Mouse (Mus musculus) neural tube, embryonic 13.5 days (tissue): ENCODE results near the gene Olfr1031. TPM values are rescaled to one million over a fixed set of nuclear protein-coding genes. Genes with fewer than 3 reads are reported as not detected.
"Not testable (repeated sequence)": the region's sequence is repeated elsewhere in the genome, so short reads cannot be mapped to it uniquely, and the experiment has no call there.

Experiments used
- ATAC-seq: fragments of 200-750 bp; cut with Nextera tagmentation; 2 replicates; pipeline ENCODE4 v1.8.0; 2017; ENCODE audit warnings: low read depth, mild to moderate bottlenecking, moderate TSS enrichment, moderate library complexity
- H3K27ac ChIP-seq: fragments of 300-500 bp; sonication (generic); replicated peaks from 2 replicates; pipeline ENCODE4 v1.5.1; 2015; ENCODE audit warnings: moderate library complexity, mild to moderate bottlenecking, inconsistent platforms
- H3K27me3 ChIP-seq: fragments of 300-500 bp; sonication (generic); 2 replicates; pipeline ENCODE4 v1.6.1; 2015; ENCODE audit warnings: mild to moderate bottlenecking, inconsistent platforms
- H3K36me3 ChIP-seq: fragments of 300-500 bp; sonication (generic); 2 replicates; pipeline ENCODE4 v1.6.1; 2015; ENCODE audit warnings: mild to moderate bottlenecking, inconsistent platforms
- H3K4me1 ChIP-seq: fragments of 300-500 bp; sonication (generic); replicated peaks from 2 replicates; pipeline ENCODE4 v1.6.1; 2015; ENCODE audit warnings: inconsistent platforms
- H3K4me2 ChIP-seq: fragments of 300-500 bp; sonication (generic); 2 replicates; pipeline ENCODE4 v1.6.1; 2015; ENCODE audit warnings: inconsistent platforms, mild to moderate bottlenecking, moderate library complexity
- H3K4me3 ChIP-seq: fragments of 300-500 bp; sonication (generic); 2 replicates; pipeline ENCODE4 v1.5.1; 2015; ENCODE audit warnings: mild to moderate bottlenecking, inconsistent platforms
- H3K9ac ChIP-seq: fragments of 300-500 bp; sonication (generic); 2 replicates; pipeline ENCODE4 v1.6.1; 2015; ENCODE audit warnings: moderate library complexity, mild to moderate bottlenecking, inconsistent platforms
- H3K9me3 ChIP-seq: fragments of 300-500 bp; sonication (generic); 2 replicates; pipeline ENCODE4 v1.6.1; 2016; ENCODE audit warnings: inconsistent platforms
- WGBS: fragments of 180-500 bp; shearing (Covaris S2); methylation state at CpG from one replicate; pipeline ENCODE4 v1.1.7; 2015; 5-methylcytosine and 5-hydroxymethylcytosine counted together
- polyA plus RNA-seq: library from polyadenylated mRNA; unstranded; fragments of >200 nt; fragmentation: Nextera tagmentation; extraction: Ambion mirVana; gene quantifications from 2 replicates; pipeline ENCODE4 v1.2.1, GENCODE M21; 2015

The Olfr1031 gene
- polyA plus RNA-seq = not detected in 2 replicates

DNA sequence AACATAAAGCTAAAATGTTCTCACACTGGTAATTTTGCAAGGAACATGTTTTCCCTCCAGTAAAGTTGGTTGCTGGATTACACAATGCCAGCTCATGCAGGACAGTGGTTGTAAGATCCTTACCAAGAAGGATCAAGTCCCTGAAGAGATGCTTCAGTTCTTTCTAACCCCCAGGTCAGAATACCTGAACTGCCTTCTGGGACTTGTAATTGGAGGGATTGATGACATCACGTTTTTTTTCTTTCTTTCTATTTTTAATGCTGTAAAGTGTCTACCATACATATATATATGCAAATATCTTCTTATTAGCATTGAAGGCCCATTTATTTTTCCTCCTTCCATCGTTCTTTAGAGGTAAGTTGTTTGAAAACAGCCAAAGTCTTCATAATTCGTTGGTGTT, at the start of gene Olfr1031:
TSS of gene Olfr1031 (plus strand) at position 301 of the 400 bp plus-strand sequence.
- no peak within 1 kb of the TSS for H3K9ac ChIP-seq
- 59% methylated on average over 3 of the region's 3 CpGs for WGBS
- no peak within 1 kb of the TSS for H3K4me3 ChIP-seq
- H3K27me3 ChIP-seq = no peaks in the 10 kb centered on the region
- no peaks in the 10 kb centered on the region for H3K9me3 ChIP-seq
- H3K4me1 ChIP-seq = no peaks in the 10 kb centered on the region
- no peak for ATAC-seq
- no peak within 1 kb of the TSS for H3K4me2 ChIP-seq
- H3K36me3 ChIP-seq = no peaks in the 10 kb centered on the region
- H3K27ac ChIP-seq = no peak within 1 kb of the TSS

DNA sequence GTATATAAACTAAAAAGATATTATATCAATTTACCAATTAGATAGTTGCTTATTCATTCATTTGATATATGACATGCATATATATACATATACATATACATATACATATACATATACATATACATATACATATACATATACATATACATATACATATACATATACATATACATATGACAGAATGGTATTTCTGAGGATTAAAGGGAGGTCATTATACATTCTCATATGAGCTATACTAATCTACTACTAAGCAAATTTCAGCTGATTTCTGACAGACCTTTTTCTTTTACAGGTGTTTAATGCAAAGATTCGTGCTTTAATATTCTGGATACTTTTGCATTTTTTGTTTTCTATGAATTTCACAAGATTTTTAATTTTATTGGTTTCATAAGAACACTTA, 40.0 kb upstream of the Olfr1031 start, which contains the start of gene Olfr1028:
TSS of gene Olfr1028 (plus strand) at position 301 of the 400 bp plus-strand sequence.
- Histone ChIP-seq H3K9me3 (no peaks in the 10 kb centered on the region), H3K27ac (no peak within 1 kb of the TSS), H3K27me3 (no peaks in the 10 kb centered on the region), H3K4me3 (no peak within 1 kb of the TSS), H3K36me3 (no peaks in the 10 kb centered on the region), H3K4me1 (no peaks in the 10 kb centered on the region), H3K4me2 (no peak within 1 kb of the TSS), H3K9ac (no peak within 1 kb of the TSS)
- WGBS = 81% methylated on average over 1 of the region's 1 CpGs
- ATAC-seq = no peak

DNA sequence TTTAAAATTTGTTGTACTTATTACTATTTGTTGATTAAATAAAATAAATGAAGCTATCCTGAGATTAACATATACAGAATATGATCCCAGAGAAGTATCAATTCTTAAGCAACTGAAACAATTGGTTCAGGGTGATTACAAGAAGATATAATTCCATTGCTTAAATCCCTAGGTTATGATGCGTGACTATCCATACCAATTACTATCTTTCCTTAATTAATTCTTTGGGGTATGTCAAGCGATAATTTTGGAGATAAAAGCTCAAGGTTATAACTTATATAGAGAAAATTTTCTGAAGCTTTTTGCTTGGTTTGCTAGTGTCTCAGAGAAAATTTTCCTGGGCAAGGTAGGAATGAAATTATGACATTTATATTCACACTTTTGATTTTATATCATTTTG, 16.5 kb upstream of the Olfr1031 start, which contains the start of gene Olfr1029:
TSS of gene Olfr1029 (plus strand) at position 301 of the 400 bp plus-strand sequence.
- no peak for ATAC-seq

DNA sequence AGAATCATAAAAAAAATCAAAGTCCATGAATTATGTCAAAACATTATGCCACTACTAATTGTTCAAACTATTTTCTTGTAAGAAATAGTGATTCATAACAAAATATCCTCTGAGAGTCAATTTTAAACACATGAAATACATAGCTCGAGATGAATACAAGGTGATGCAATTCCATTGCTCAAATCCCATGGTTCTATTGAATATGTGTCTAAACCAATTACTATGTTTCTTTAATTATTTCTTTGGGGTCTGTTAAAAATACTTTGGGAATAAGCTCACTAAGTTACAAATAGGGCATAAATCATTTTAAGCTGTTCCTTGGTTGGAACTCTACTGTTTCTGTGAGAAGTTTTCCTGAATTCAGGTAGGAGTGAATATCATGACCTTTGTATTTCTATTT, 11.1 kb upstream of the Olfr1031 start, which contains the start of gene Olfr1030:
TSS of gene Olfr1030 (plus strand) at position 301 of the 400 bp plus-strand sequence.
- no peaks in the 10 kb centered on the region for H3K9me3 ChIP-seq
- H3K4me2 ChIP-seq = no peak within 1 kb of the TSS
- ATAC-seq = no peak
- no peak within 1 kb of the TSS for H3K27ac ChIP-seq
- H3K9ac ChIP-seq = no peak within 1 kb of the TSS
- WGBS = 74% methylated on average over 1 of the region's 1 CpGs
- no peaks in the 10 kb centered on the region for H3K4me1 ChIP-seq
- H3K36me3 ChIP-seq = no peaks in the 10 kb centered on the region
- no peaks in the 10 kb centered on the region for H3K27me3 ChIP-seq
- H3K4me3 ChIP-seq = no peak within 1 kb of the TSS

More for the DNA sequence above, 16.5 kb upstream of the Olfr1031 start, which contains the start of gene Olfr1029:
- Histone ChIP-seq H3K9ac (no peak within 1 kb of the TSS), H3K9me3 (no peaks in the 10 kb centered on the region), H3K4me3 (no peak within 1 kb of the TSS), H3K27ac (no peak within 1 kb of the TSS), H3K36me3 (no peaks in the 10 kb centered on the region), H3K4me1 (no peaks in the 10 kb centered on the region), H3K27me3 (no peaks in the 10 kb centered on the region), H3K4me2 (no peak within 1 kb of the TSS)
- WGBS = 88% methylated on average over 2 of the region's 2 CpGs

DNA sequence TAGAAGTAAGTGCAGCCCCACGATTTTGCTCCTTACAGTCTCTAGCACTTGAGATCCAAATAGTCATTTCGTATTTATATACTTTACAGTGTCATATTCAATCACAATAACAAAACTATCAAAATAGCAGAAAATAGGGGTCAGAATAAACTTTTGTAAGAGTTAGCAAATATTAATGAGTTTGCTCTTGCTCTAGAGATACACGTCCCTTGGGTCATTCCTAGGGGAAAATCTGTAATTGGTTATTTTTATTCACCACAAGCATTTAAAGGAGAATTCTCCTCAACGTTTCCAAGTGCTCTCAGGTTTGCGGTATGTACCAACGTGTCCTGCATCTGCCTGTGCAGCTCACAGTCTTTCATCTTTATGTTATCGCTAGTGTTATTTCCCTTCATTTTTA, 15.1 kb downstream of the Olfr1031 start, which contains the start of gene Olfr1032:
TSS of gene Olfr1032 (plus strand) at position 301 of the 400 bp plus-strand sequence.
- no peak within 1 kb of the TSS for H3K27ac ChIP-seq
- no peak within 1 kb of the TSS for H3K4me2 ChIP-seq
- ATAC-seq = no peak
- H3K9ac ChIP-seq = no peak within 1 kb of the TSS
- no peaks in the 10 kb centered on the region for H3K9me3 ChIP-seq
- H3K27me3 ChIP-seq = no peaks in the 10 kb centered on the region
- WGBS = 88% methylated on average over 7 of the region's 7 CpGs
- H3K4me3 ChIP-seq = no peak within 1 kb of the TSS
- H3K36me3 ChIP-seq = no peaks in the 10 kb centered on the region
- no peaks in the 10 kb centered on the region for H3K4me1 ChIP-seq

DNA sequence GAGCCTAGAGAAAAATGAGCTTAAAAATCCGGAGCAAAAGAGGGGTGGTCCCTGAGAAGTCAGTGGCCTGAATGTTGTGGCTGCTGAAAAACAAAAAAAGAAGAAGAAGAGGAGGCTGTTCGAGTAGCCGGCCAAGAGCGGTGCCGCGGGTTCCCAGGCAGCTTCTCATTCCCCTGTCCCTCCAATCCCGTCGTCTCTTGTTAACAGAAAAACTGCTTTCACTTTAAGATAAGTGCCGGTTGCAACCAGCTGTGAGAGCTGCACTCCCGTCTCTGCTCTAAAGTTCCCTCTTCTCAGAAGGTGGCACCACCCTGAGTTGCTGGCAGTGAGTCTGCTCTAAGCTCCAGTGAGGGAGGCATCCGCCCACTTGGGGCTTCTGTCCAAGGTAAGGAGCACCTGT, 30.3 kb downstream of the Olfr1031 start, which contains the start of gene Olfr1033:
TSS of gene Olfr1033 (plus strand) at position 228 of the 400 bp plus-strand sequence.
- not testable (repeated sequence) for H3K27ac ChIP-seq, H3K36me3 ChIP-seq, H3K9me3 ChIP-seq, H3K9ac ChIP-seq, ATAC-seq, H3K27me3 ChIP-seq, H3K4me1 ChIP-seq
- WGBS = 9% methylated on average over 11 of the region's 11 CpGs
- Histone ChIP-seq H3K4me3 (peak within 1 kb of the TSS; percentile 32), H3K4me2 (peak within 1 kb of the TSS; percentile 52)

DNA sequence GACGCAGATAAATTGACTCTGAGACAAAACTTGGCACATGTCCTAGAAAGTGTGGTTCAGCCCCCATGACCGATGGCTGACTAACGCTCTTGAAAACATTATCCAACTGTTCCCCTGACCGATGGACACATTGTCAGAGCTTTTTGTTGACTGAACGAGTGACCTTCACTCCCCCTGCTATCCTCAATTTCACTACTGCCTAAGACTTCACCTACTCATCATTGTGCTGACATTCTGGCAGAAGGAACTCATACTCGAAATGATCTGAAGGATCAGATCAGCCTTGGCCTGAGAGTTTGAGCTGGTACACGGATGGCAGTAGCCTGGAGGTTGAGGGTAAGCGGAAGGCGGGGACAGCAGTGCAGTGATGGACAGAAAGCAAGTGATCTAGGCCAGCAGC, 31.4 kb downstream of the Olfr1031 start:
- WGBS = 59% methylated on average over 5 of the region's 9 CpGs
- not testable (repeated sequence) for H3K27me3 ChIP-seq, H3K4me3 ChIP-seq, H3K9ac ChIP-seq, ATAC-seq, H3K36me3 ChIP-seq, H3K4me1 ChIP-seq, H3K9me3 ChIP-seq, H3K4me2 ChIP-seq, H3K27ac ChIP-seq

Other genes starting within 250 kb of the Olfr1031 start
- gene Olfr1012, start 227.5 kb upstream of the Olfr1031 start, polyA plus RNA-seq = not detected in 2 replicates
- gene Olfr1013, start 223.2 kb upstream of the Olfr1031 start, polyA plus RNA-seq = not detected in 2 replicates
- not detected in 2 replicates for gene Olfr1014, start 217.6 kb upstream of the Olfr1031 start, polyA plus RNA-seq
- not detected in 2 replicates for gene Olfr1015, start 208.3 kb upstream of the Olfr1031 start, polyA plus RNA-seq
- gene Olfr1016, start 187.8 kb upstream of the Olfr1031 start, polyA plus RNA-seq = not detected in 2 replicates
- gene Olfr1018, start 171.8 kb upstream of the Olfr1031 start, polyA plus RNA-seq = not detected in 2 replicates
- not detected in 2 replicates for gene Olfr1019, start 144.8 kb upstream of the Olfr1031 start, polyA plus RNA-seq
- not detected in 2 replicates for gene Olfr1020, start 143.3 kb upstream of the Olfr1031 start, polyA plus RNA-seq
- not detected in 2 replicates for gene Olfr1022, start 121.7 kb upstream of the Olfr1031 start, polyA plus RNA-seq
- not detected in 2 replicates for gene Olfr1023, start 104.7 kb upstream of the Olfr1031 start, polyA plus RNA-seq
- gene Olfr1024, start 85.3 kb upstream of the Olfr1031 start, polyA plus RNA-seq = not detected in 2 replicates
- not detected in 2 replicates for gene Olfr1025-ps1, start 75.1 kb upstream of the Olfr1031 start, polyA plus RNA-seq
- gene Olfr1026, start 68.7 kb upstream of the Olfr1031 start, polyA plus RNA-seq = not detected in 2 replicates
- gene Olfr1028, start 39.9 kb upstream of the Olfr1031 start, polyA plus RNA-seq = not detected in 2 replicates
- not detected in 2 replicates for gene Olfr1029, start 16.4 kb upstream of the Olfr1031 start, polyA plus RNA-seq
- gene Olfr1030, start 11.0 kb upstream of the Olfr1031 start, polyA plus RNA-seq = not detected in 2 replicates
- gene Olfr1032, start 15.2 kb downstream of the Olfr1031 start, polyA plus RNA-seq = not detected in 2 replicates
- not detected in 2 replicates for gene Olfr1033, start 30.3 kb downstream of the Olfr1031 start, polyA plus RNA-seq
- not detected in 2 replicates for gene Olfr1034, start 55.6 kb downstream of the Olfr1031 start, polyA plus RNA-seq
- not detected in 2 replicates for gene Olfr1036, start 83.7 kb downstream of the Olfr1031 start, polyA plus RNA-seq
- gene Olfr1037, start 97.1 kb downstream of the Olfr1031 start, polyA plus RNA-seq = not detected in 2 replicates
- not detected in 2 replicates for gene Olfr1039, start 145.6 kb downstream of the Olfr1031 start, polyA plus RNA-seq
- gene Olfr1040, start 156.4 kb downstream of the Olfr1031 start, polyA plus RNA-seq = not detected in 2 replicates
- not detected in 2 replicates for gene Olfr1042, start 171.5 kb downstream of the Olfr1031 start, polyA plus RNA-seq
- not detected in 2 replicates for gene Olfr1043, start 177.2 kb downstream of the Olfr1031 start, polyA plus RNA-seq
- gene Olfr1044, start 187.5 kb downstream of the Olfr1031 start, polyA plus RNA-seq = not detected in 2 replicates
- gene Olfr52, start 195.4 kb downstream of the Olfr1031 start, polyA plus RNA-seq = not detected in 2 replicates
- not detected in 2 replicates for gene Olfr1045, start 212.7 kb downstream of the Olfr1031 start, polyA plus RNA-seq
- not detected in 2 replicates for gene Olfr1046, start 229.0 kb downstream of the Olfr1031 start, polyA plus RNA-seq
- gene Olfr1047, start 241.1 kb downstream of the Olfr1031 start, polyA plus RNA-seq = not detected in 2 replicates
- gene Olfr1048, start 250.0 kb downstream of the Olfr1031 start, polyA plus RNA-seq = not detected in 2 replicates